Mouse (Mus musculus) embryonic facial prominence, embryonic 14.5 days (tissue): ENCODE results near the gene Olfr173. TPM values are rescaled to one million over a fixed set of nuclear protein-coding genes. Genes with fewer than 3 reads are reported as not detected.

ENCODE experiments used
- ATAC-seq: fragments of 200-750 bp; cut with Nextera tagmentation; 2 replicates; pipeline ENCODE4 v1.8.0; 2017; ENCODE audit warnings: low read depth, moderate number of reproducible peaks, moderate TSS enrichment
- DNase-seq: peaks from one replicate; pipeline ENCODE4 v3.0.0-alpha.2; 2015; ENCODE audit warnings: low spot score
- H3K27ac ChIP-seq: fragments of 300-500 bp; sonication (generic); replicated peaks from 2 replicates; pipeline ENCODE4 v1.5.1; 2014; ENCODE audit warnings: low read depth, mild to moderate bottlenecking, low read length, moderate library complexity
- H3K27me3 ChIP-seq: fragments of 300-500 bp; sonication (generic); replicated peaks from 2 replicates; pipeline ENCODE4 v1.6.1; 2014; ENCODE audit warnings: low read length; ENCODE audit not compliant: control insufficient read depth, insufficient read depth
- H3K36me3 ChIP-seq: fragments of 300-500 bp; sonication (generic); 2 replicates; pipeline ENCODE4 v1.6.1; 2014; ENCODE audit warnings: low read length, mixed read lengths; ENCODE audit not compliant: control insufficient read depth, insufficient read depth
- H3K4me1 ChIP-seq: fragments of 300-500 bp; sonication (generic); 2 replicates; pipeline ENCODE4 v1.6.1; 2014; ENCODE audit warnings: antibody characterized with exemption, low read length; ENCODE audit not compliant: control insufficient read depth, insufficient read depth
- H3K4me2 ChIP-seq: fragments of 300-500 bp; sonication (generic); 2 replicates; pipeline ENCODE4 v1.6.1; 2014; ENCODE audit warnings: low read depth, mild to moderate bottlenecking, low read length, moderate library complexity, mixed read lengths
- H3K4me3 ChIP-seq: fragments of 300-500 bp; sonication (generic); 2 replicates; pipeline ENCODE4 v1.5.1; 2014; ENCODE audit warnings: low read depth, mild to moderate bottlenecking, low read length
- H3K9ac ChIP-seq: fragments of 300-500 bp; sonication (generic); 2 replicates; pipeline ENCODE4 v1.6.1; 2014; ENCODE audit warnings: low read depth, mild to moderate bottlenecking, low read length, moderate library complexity, mixed read lengths
- H3K9me3 ChIP-seq: fragments of 300-500 bp; sonication (generic); 2 replicates; pipeline ENCODE4 v1.6.1; 2016; ENCODE audit warnings: low read length; ENCODE audit not compliant: control insufficient read depth
- WGBS: fragments of 180-500 bp; shearing (Covaris S2); extraction: QIAGEN DNeasy Blood & Tissue Kit; methylation state at CpG from one replicate; pipeline ENCODE4 v1.1.7; 2014; 5-methylcytosine and 5-hydroxymethylcytosine counted together
- microRNA-seq: library from miRNA; unstranded; fragments of <30 nt; microRNA quantifications from one replicate; pipeline ENCODE4, GENCODE M21; 2016; ENCODE audit warnings: borderline number of aligned reads
- polyA plus RNA-seq: library from polyadenylated mRNA; unstranded; fragments of >200 nt; fragmentation: Nextera tagmentation; extraction: Ambion mirVana; gene quantifications from 2 replicates; pipeline ENCODE4 v1.2.1, GENCODE M21; 2014

Gene Olfr173
- not detected in 2 replicates for polyA plus RNA-seq

- ATAC-seq, result no peak
- WGBS, result 74% methylated on average over 2 of the region's 2 CpGs
- H3K27me3 ChIP-seq, result no peaks in the 10 kb centered on the region
- H3K4me3 ChIP-seq, result no peak within 1 kb of the TSS
- DNase-seq, result no peak
- no peaks in the 10 kb centered on the region for H3K4me1 ChIP-seq
- H3K36me3 ChIP-seq, result no peaks in the 10 kb centered on the region
- H3K27ac ChIP-seq, result no peak within 1 kb of the TSS
- no peak within 1 kb of the TSS for H3K9ac ChIP-seq
- no peaks in the 10 kb centered on the region for H3K9me3 ChIP-seq
- no peak within 1 kb of the TSS for H3K4me2 ChIP-seq
Measured at GRCm38 (mm10) chr16:58800168-58800567, at the start of gene Olfr173. TSS of gene Olfr173 (minus strand) at chr16:58800268.

DNA sequence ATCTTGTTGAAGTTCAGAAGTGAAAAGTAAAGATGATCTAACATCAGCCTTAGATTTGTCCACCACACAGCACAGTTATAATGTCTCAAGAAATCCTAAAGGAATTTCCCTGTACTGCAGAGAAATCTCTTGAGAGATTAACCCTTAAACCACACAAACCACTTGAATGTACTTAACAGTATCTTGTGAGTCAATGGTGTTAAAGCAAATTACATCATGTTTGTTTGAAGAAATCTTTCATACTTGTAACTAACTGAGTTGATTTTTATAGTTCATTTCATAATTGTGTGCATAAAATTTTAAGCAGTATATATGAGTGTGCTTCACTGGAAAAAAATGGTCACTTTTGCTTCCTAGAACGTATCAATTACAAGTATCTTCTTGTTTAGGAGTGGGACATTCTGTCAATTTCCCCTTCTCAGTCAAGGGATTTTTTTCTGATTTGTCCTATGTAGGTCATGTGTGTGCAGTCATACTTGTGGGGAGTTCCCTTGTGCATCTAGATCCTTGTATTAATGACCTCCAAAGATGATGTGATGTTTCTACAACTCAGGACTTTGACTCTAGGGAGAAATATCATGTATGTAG, 26.8 kb upstream of the Olfr173 start, which contains the start of gene Olfr175-ps1:
Gene Olfr175-ps1, minus strand, starts transcription at position 51 of the 588 bp plus-strand sequence.
- H3K4me3 ChIP-seq, result no peak within 1 kb of the TSS
- H3K27ac ChIP-seq, result no peak within 1 kb of the TSS
- H3K4me2 ChIP-seq, result no peak within 1 kb of the TSS
- WGBS, result 76% methylated on average over 1 of the region's 1 CpGs
- DNase-seq (no peak), ATAC-seq (no peak)
- no peaks in the 10 kb centered on the region for H3K36me3 ChIP-seq
- H3K4me1 ChIP-seq, result no peaks in the 10 kb centered on the region
- no peaks in the 10 kb centered on the region for H3K9me3 ChIP-seq
- H3K27me3 ChIP-seq, result no peaks in the 10 kb centered on the region
- no peak within 1 kb of the TSS for H3K9ac ChIP-seq

GRCm38 (mm10) chr16:58763076-58763475, 37.0 kb downstream of the Olfr173 start, which contains the start of gene Olfr172:
TSS of gene Olfr172 (minus strand) at chr16:58763176.
- no peak for DNase-seq
- no peaks in the 10 kb centered on the region for H3K27me3 ChIP-seq
- no peaks in the 10 kb centered on the region for H3K36me3 ChIP-seq
- no peak for ATAC-seq
- H3K9me3 ChIP-seq, result no peaks in the 10 kb centered on the region
- H3K4me3 ChIP-seq, result no peak within 1 kb of the TSS
- no peak within 1 kb of the TSS for H3K4me2 ChIP-seq
- H3K27ac ChIP-seq, result no peak within 1 kb of the TSS
- H3K4me1 ChIP-seq, result no peaks in the 10 kb centered on the region
- 78% methylated on average over 1 of the region's 1 CpGs for WGBS
- H3K9ac ChIP-seq, result no peak within 1 kb of the TSS

DNA sequence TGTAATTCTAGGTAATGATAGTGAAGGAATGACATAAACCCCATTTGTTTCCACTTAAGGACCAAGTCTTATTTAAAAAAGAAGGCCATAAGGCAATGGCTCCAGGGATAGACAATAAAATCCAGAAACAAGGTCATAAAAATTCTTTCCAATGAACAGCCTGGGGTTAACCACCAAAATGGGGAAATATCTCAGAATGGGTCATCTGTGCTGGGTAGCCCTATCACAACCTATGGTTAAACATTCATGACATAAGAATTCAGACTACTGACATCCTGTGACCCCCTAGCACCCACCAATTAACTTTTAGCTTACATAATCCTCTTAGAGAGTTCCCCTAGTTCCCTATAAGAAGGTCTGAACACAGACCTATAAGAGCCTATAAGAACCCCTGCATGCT, 43.9 kb downstream of the Olfr173 start:
- H3K9ac ChIP-seq, result no peak overlapping the region
- H3K4me2 ChIP-seq, result no peak overlapping the region
- DNase-seq, result no peak
- no peaks in the 10 kb centered on the region for H3K27me3 ChIP-seq
- no peak overlapping the region for H3K27ac ChIP-seq
- no peaks in the 10 kb centered on the region for H3K9me3 ChIP-seq
- H3K4me1 ChIP-seq, result no peaks in the 10 kb centered on the region
- no peak overlapping the region for H3K4me3 ChIP-seq
- no peaks in the 10 kb centered on the region for H3K36me3 ChIP-seq
- no peak for ATAC-seq

GRCm38 (mm10) chr16:58751314-58751713, 48.8 kb downstream of the Olfr173 start:
- WGBS, result 16% methylated on average over 1 of the region's 1 CpGs

GRCm38 (mm10) chr16:58746715-58747114, 53.4 kb downstream of the Olfr173 start:
- Histone ChIP-seq H3K4me1 (no peaks in the 10 kb centered on the region), H3K27ac (no peak overlapping the region), H3K4me3 (no peak overlapping the region), H3K36me3 (no peaks in the 10 kb centered on the region), H3K27me3 (no peaks in the 10 kb centered on the region), H3K9ac (no peak overlapping the region), H3K9me3 (no peaks in the 10 kb centered on the region), H3K4me2 (no peak overlapping the region)
- no peak for DNase-seq
- ATAC-seq, result no peak
- WGBS, result 58% methylated on average over 4 of the region's 4 CpGs

More at GRCm38 (mm10) chr16:58751314-58751713, 48.8 kb downstream of the Olfr173 start:
- Histone ChIP-seq H3K9me3 (no peaks in the 10 kb centered on the region), H3K4me2 (no peak overlapping the region), H3K27me3 (no peaks in the 10 kb centered on the region), H3K36me3 (no peaks in the 10 kb centered on the region), H3K9ac (no peak overlapping the region), H3K4me1 (no peaks in the 10 kb centered on the region), H3K4me3 (no peak overlapping the region), H3K27ac (no peak overlapping the region)
- ATAC-seq, result no peak
- DNase-seq, result peak; percentile 10

Small RNA genes within 50 kb of the gene (microRNA-seq; reads per million reads assigned to microRNA genes)
- gene Gm27564, result not detected

Other genes with a start within 250 kb of the Olfr173 start
- gene Gm813, start 183.3 kb downstream of the Olfr173 start, polyA plus RNA-seq, result not detected in 2 replicates
- gene E330017A01Rik, start 161.5 kb downstream of the Olfr173 start, polyA plus RNA-seq, result not detected in 2 replicates
- gene Cpox, start 130.0 kb downstream of the Olfr173 start, polyA plus RNA-seq, result 17.2 and 18.0 TPM in 2 replicates
- not detected in 2 replicates for gene Gpr15, start 81.2 kb downstream of the Olfr173 start, polyA plus RNA-seq
- 134 and 148 TPM in 2 replicates for gene Cldnd1, start 72.4 kb downstream of the Olfr173 start, polyA plus RNA-seq
- not detected in 2 replicates for gene Olfr172, start 37.1 kb downstream of the Olfr173 start, polyA plus RNA-seq
- not detected in 2 replicates for gene Olfr175-ps1, start 26.5 kb upstream of the Olfr173 start, polyA plus RNA-seq
- gene Olfr177, start 74.5 kb upstream of the Olfr173 start, polyA plus RNA-seq, result not detected in 2 replicates
- gene Olfr178, start 91.8 kb upstream of the Olfr173 start, polyA plus RNA-seq, result not detected in 2 replicates
- gene Olfr181, start 128.5 kb upstream of the Olfr173 start, polyA plus RNA-seq, result not detected in 2 replicates
- not detected in 2 replicates for gene Olfr180, start 129.1 kb upstream of the Olfr173 start, polyA plus RNA-seq
- not detected in 2 replicates for gene Olfr183, start 195.1 kb upstream of the Olfr173 start, polyA plus RNA-seq
- not detected in 2 replicates for gene Olfr186, start 230.0 kb upstream of the Olfr173 start, polyA plus RNA-seq
- gene Olfr187, start 239.5 kb upstream of the Olfr173 start, polyA plus RNA-seq, result not detected in 2 replicates